Mouse (Mus musculus): ENCODE data around the gene Tdp1.

The Tdp1 gene

DNA sequence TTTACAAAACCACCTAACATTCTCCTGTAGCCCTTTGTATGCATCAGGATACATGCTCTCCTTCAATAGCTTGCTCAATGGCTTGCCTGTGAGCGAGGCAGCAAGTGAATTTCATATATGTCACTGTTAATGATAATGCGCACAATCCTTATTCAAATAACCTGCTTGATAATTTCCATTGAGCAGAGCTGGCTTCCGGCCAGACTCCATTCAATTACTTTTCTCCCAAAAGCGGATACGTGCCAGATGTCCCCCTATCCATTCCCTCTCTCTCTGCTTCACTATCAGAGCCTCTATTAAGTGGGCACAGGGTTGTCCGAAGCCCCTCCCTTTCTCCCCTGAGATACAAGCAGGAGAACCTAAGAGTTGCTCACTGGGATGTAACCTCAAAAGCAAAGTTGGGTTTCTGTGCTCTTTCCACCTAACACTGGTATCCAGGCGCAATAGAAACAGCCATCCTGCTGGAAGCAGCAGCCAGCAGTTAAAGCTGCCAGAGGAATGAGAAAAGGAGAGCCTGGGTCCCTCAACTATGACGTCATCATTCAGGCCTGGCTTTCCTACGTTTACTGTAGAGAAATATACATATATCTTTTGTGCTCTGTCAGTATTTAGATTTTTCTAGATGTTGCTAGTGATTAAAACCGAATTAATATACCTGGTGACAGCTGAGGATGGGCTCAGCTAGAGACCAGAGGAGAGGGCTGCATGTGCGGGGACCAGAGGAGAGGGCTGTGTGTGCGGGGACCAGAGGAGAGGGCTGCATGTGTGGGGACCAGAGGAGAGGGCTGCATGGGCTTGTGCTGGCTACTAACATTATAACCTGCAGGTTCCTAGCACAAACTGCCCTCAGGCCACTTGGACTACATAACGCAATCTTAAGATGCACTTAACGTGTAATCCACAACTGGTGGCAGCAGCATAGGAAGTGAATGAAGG, 30.7 kb upstream of the Tdp1 start:
- Histone ChIP-seq H3K4me3 (replicated peaks; ENCODE audit: low read length) (no peak overlapping the region), H3K9me3 (ENCODE audit: low read length) (no peaks in the 10 kb centered on the region), H3K36me3 (ENCODE audit: insufficient read depth, low read length) (no peaks in the 10 kb centered on the region), H3K27me3 (ENCODE audit: insufficient read depth, low read length) (no peaks in the 10 kb centered on the region), H3K4me1 (replicated peaks; ENCODE audit: low read depth, low read length) (no peaks in the 10 kb centered on the region)
- TF ChIP-seq NANOG (IDR thresholded peaks at IDR 0.05; ENCODE audit: borderline replicate concordance, low read length) (no peak), CTCF (conservative IDR thresholded peaks at IDR 0.05; ENCODE audit: low read length) (no peak), POU5F1 (IDR thresholded peaks at IDR 0.05; ENCODE audit: borderline replicate concordance, low read length) (no peak)

DNA sequence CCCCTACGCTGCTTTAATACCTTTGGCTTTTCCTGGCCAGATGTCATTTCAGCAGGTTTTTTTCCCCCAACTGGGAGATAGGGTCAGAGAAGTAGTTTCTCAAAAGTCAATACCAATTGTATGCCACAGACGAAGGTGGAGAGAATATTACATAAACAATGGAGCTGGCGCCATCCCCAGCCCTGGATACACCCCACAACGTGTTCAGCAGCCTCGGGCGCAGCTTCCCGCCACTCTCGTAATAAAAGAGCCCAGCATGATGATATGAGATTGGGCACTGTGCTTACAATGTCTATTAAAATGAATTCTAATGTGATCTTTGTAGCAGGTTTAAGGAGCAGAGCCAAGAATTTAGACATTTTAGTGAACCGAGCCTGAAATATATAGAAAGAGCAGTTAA, 28.3 kb upstream of the Tdp1 start:
- H3K4me3 ChIP-seq (replicated peaks; ENCODE audit: low read length): no peak overlapping the region
- H3K27me3 ChIP-seq (ENCODE audit: insufficient read depth, low read length): no peaks in the 10 kb centered on the region
- no peaks in the 10 kb centered on the region for H3K4me1 ChIP-seq (replicated peaks; ENCODE audit: low read depth, low read length)
- no peaks in the 10 kb centered on the region for H3K36me3 ChIP-seq (ENCODE audit: insufficient read depth, low read length)
- TF ChIP-seq POU5F1 (IDR thresholded peaks at IDR 0.05; ENCODE audit: borderline replicate concordance, low read length) (no peak), CTCF (conservative IDR thresholded peaks at IDR 0.05; ENCODE audit: low read length) (no peak), NANOG (IDR thresholded peaks at IDR 0.05; ENCODE audit: borderline replicate concordance, low read length) (no peak)
- H3K9me3 ChIP-seq (ENCODE audit: low read length): no peaks in the 10 kb centered on the region

DNA sequence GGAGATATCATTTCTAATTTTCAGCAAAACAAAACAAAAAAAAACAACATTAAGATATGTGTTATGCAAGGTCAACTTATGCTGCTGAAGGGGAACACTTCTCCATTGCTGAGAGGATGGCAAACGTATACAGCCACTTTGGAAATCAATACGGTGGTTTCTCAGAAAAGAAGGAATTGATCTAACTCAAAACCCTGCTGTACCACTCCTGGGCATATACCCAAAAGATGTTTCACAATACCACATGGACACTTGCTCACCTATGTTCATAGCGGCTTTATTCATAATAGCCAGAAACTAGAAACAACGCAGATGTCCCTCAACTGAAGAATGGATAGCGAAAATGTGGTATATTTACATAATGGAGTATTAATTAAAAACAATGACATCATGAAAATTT, 25.7 kb upstream of the Tdp1 start:
- Histone ChIP-seq H3K4me1 (replicated peaks; ENCODE audit: low read depth, low read length) (0 out of 2 replicates have a peak, but pooled peaks cover 3% of the 10 kb centered on the region), H3K9me3 (ENCODE audit: low read length) (no peaks in the 10 kb centered on the region), H3K27me3 (ENCODE audit: insufficient read depth, low read length) (no peaks in the 10 kb centered on the region), H3K4me3 (replicated peaks; ENCODE audit: low read length) (no peak overlapping the region), H3K36me3 (ENCODE audit: insufficient read depth, low read length) (no peaks in the 10 kb centered on the region)
- TF ChIP-seq NANOG (IDR thresholded peaks at IDR 0.05; ENCODE audit: borderline replicate concordance, low read length) (no peak), POU5F1 (IDR thresholded peaks at IDR 0.05; ENCODE audit: borderline replicate concordance, low read length) (no peak), CTCF (conservative IDR thresholded peaks at IDR 0.05; ENCODE audit: low read length) (no peak)

DNA sequence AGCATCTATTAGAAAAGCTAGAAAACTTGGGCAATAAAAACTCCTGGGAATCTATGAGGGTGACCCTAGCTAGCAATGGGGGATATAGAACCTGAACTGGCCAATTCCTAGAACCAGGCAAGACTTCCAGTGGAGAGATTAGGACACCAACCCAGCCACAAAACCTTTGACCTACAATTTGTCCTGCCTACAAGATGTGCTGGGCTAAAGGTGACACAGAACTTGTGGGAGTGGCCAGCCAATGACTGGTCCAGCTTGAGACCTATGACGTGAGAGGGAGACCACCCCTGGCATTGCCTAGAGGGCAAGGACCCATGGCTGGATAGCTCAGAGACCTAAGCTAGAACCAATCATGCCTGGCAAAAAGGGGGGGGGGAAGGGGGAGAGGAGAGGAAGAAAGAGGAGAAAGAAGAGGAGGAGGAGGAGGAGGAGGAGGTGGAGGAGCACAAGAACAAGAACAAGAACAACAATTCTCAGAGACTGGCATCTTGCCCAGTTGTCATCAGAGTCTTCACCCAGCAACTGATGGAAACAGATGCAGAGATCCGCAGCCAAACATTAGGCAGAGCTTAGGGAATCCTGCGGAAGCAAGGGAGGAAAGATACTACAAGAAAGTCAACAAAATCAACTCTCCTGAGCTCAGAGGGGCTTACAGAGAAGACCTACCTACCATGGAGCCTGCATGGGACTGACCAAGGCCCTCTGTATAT, 24.8 kb upstream of the Tdp1 start:
- H3K9me3 ChIP-seq (ENCODE audit: low read length): no peaks in the 10 kb centered on the region
- no peak overlapping the region for H3K4me3 ChIP-seq (replicated peaks; ENCODE audit: low read length)
- H3K27me3 ChIP-seq (ENCODE audit: insufficient read depth, low read length): no peaks in the 10 kb centered on the region
- 0 out of 2 replicates have a peak, but pooled peaks cover 3% of the 10 kb centered on the region for H3K4me1 ChIP-seq (replicated peaks; ENCODE audit: low read depth, low read length)
- H3K36me3 ChIP-seq (ENCODE audit: insufficient read depth, low read length): no peaks in the 10 kb centered on the region
- TF ChIP-seq CTCF (conservative IDR thresholded peaks at IDR 0.05; ENCODE audit: low read length) (no peak), POU5F1 (IDR thresholded peaks at IDR 0.05; ENCODE audit: borderline replicate concordance, low read length) (no peak), NANOG (IDR thresholded peaks at IDR 0.05; ENCODE audit: borderline replicate concordance, low read length) (no peak)

DNA sequence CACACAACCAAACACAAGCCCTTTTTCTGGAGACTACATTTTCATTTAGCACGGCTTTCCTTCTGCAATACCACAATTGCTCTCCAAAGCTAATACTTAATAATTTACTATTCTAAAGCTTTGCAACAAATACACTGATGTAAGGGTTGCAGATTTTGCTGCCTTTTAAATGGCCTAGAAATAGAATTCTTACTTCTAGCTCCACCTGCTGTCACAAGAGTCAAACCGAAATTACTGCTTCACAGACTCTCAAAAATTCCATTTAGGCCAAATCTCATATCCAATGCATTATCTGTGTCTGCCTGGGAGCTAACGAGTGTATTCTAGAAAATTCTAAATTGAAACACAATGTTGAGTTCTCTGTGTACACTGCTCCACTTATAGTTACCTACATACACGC, 23.3 kb upstream of the Tdp1 start:
- no peaks in the 10 kb centered on the region for H3K9me3 ChIP-seq (ENCODE audit: low read length)
- 0 out of 2 replicates have a peak, but pooled peaks cover 3% of the 10 kb centered on the region for H3K4me1 ChIP-seq (replicated peaks; ENCODE audit: low read depth, low read length)
- TF ChIP-seq NANOG (IDR thresholded peaks at IDR 0.05; ENCODE audit: borderline replicate concordance, low read length) (no peak), POU5F1 (IDR thresholded peaks at IDR 0.05; ENCODE audit: borderline replicate concordance, low read length) (no peak), CTCF (conservative IDR thresholded peaks at IDR 0.05; ENCODE audit: low read length) (no peak)
- no peaks in the 10 kb centered on the region for H3K36me3 ChIP-seq (ENCODE audit: insufficient read depth, low read length)
- H3K27me3 ChIP-seq (ENCODE audit: insufficient read depth, low read length): no peaks in the 10 kb centered on the region
- no peak overlapping the region for H3K4me3 ChIP-seq (replicated peaks; ENCODE audit: low read length)

DNA sequence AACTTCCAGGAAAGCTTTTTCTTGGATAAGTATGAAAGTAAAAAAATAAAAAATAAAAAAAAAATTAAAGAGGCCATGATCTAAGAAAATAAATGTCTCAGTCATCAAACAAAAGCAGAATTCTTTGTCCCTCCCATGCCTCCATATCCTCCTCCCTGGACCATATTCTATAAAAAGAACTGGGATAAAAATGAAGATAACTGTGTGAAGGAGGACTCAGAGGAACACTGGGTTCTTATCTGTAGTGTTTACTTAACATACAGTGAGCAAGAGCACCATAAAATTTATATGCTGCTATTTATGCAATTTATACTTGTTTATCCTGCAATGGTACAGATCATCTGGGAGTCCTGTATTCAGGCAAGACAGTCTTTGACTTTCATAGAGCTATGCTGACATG, 19.7 kb upstream of the Tdp1 start:
- no peaks in the 10 kb centered on the region for H3K27me3 ChIP-seq (ENCODE audit: insufficient read depth, low read length)

DNA sequence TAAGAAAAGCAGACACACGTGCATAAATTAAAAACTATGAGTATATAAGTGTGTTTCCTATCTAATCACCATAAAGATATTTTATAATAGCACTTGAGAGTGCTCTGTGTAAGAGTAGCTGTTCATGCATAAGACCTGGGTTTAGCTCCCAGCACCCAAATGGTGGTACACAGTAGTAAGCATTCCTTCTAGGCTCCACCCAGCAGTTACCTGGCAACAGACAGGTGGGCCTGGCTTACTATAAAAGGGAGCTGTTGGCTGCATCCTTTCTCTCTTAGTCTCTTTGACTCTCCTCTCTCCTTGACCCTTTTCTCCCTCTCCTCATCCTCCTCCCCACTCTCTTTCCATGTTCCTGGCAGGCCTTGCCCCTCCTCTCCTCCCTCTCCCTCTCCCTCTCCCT, 15.5 kb upstream of the Tdp1 start:
- no peaks in the 10 kb centered on the region for H3K27me3 ChIP-seq (ENCODE audit: insufficient read depth, low read length)
- H3K9me3 ChIP-seq (ENCODE audit: low read length): no peaks in the 10 kb centered on the region
- no peaks in the 10 kb centered on the region for H3K36me3 ChIP-seq (ENCODE audit: insufficient read depth, low read length)
- no peak overlapping the region for H3K4me3 ChIP-seq (replicated peaks; ENCODE audit: low read length)
- TF ChIP-seq NANOG (IDR thresholded peaks at IDR 0.05; ENCODE audit: borderline replicate concordance, low read length) (no peak), POU5F1 (IDR thresholded peaks at IDR 0.05; ENCODE audit: borderline replicate concordance, low read length) (no peak), CTCF (conservative IDR thresholded peaks at IDR 0.05; ENCODE audit: low read length) (no peak)
- H3K4me1 ChIP-seq (replicated peaks; ENCODE audit: low read depth, low read length): peaks cover 9% of the 10 kb centered on the region

More for the DNA sequence above, 19.7 kb upstream of the Tdp1 start:
- TF ChIP-seq CTCF (conservative IDR thresholded peaks at IDR 0.05; ENCODE audit: low read length) (no peak), POU5F1 (IDR thresholded peaks at IDR 0.05; ENCODE audit: borderline replicate concordance, low read length) (no peak), NANOG (IDR thresholded peaks at IDR 0.05; ENCODE audit: borderline replicate concordance, low read length) (no peak)
- Histone ChIP-seq H3K4me3 (replicated peaks; ENCODE audit: low read length) (no peak overlapping the region), H3K9me3 (ENCODE audit: low read length) (no peaks in the 10 kb centered on the region), H3K4me1 (replicated peaks; ENCODE audit: low read depth, low read length) (peaks cover 7% of the 10 kb centered on the region; the same call in 1 of the 2 replicates), H3K36me3 (ENCODE audit: insufficient read depth, low read length) (no peaks in the 10 kb centered on the region)

DNA sequence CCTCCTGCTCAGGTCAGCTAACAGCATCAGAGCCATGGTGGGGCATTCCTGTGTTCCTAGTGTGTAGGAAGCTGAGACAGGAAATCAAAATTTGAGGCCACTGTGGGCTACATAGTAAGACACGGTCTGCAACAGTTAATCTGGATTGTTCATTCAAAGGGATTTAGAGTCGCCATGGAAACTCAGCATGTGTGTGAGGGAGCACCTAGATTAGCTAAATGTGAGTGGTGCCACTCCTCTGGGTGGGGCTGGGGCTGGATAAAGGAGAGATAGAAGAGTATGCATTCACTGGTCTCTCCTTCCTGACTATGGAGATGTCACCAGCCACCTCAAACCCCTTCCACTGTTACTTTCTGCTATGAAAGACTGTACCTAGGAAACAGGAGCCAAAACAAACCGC, 10.9 kb upstream of the Tdp1 start:
- Histone ChIP-seq H3K4me3 (replicated peaks; ENCODE audit: low read length) (no peak overlapping the region), H3K27me3 (ENCODE audit: insufficient read depth, low read length) (no peaks in the 10 kb centered on the region), H3K36me3 (ENCODE audit: insufficient read depth, low read length) (no peaks in the 10 kb centered on the region), H3K9me3 (ENCODE audit: low read length) (no peaks in the 10 kb centered on the region), H3K4me1 (replicated peaks; ENCODE audit: low read depth, low read length) (peaks cover 15% of the 10 kb centered on the region)
- TF ChIP-seq NANOG (IDR thresholded peaks at IDR 0.05; ENCODE audit: borderline replicate concordance, low read length): no peak
- no peak for TF ChIP-seq POU5F1 (IDR thresholded peaks at IDR 0.05; ENCODE audit: borderline replicate concordance, low read length)
- no peak for TF ChIP-seq CTCF (conservative IDR thresholded peaks at IDR 0.05; ENCODE audit: low read length)

Data from E14TG2a.4 (cell line).